Mouse (Mus musculus) MEL (cell line): ENCODE results near the gene Ripk3. TPM values are rescaled to one million over a fixed set of nuclear protein-coding genes. Genes with fewer than 3 reads are reported as not detected.

Experiments used
- DNase-seq: peaks from one replicate; pipeline ENCODE4 v3.0.0; 2011; ENCODE audit warnings: low read depth, low spot score
- H3K27ac ChIP-seq: 2 replicates; pipeline ENCODE4 v1.5.1; 2012; ENCODE audit warnings: low read depth, mild to moderate bottlenecking, control low read depth, low read length, moderate library complexity; ENCODE audit not compliant: control insufficient read depth
- H3K27me3 ChIP-seq, 2 experiments: fragments of 150-350 bp in 1 of 2; sonication (generic) in 1 of 2; 2 replicates each; pipeline ENCODE4 v1.6.1; 2012; ENCODE audit warnings: low read length in 2 of 2, mild to moderate bottlenecking in 2 of 2, improper control_type of control experiment in 1 of 2, moderate library complexity in 1 of 2; ENCODE audit not compliant: insufficient read depth in 2 of 2, control insufficient read depth in 1 of 2
- H3K36me3 ChIP-seq, 2 experiments: 2 replicates each; pipeline ENCODE4 v1.6.1; 2012 to 2014; ENCODE audit warnings: low read length in 2 of 2, improper control_type of control experiment in 1 of 2, inconsistent platforms in 1 of 2, mild to moderate bottlenecking in 1 of 2; ENCODE audit not compliant: insufficient read depth in 2 of 2, control insufficient read depth in 1 of 2
- H3K4me1 ChIP-seq, 2 experiments: fragments of 150-350 bp in 1 of 2; sonication (generic) in 1 of 2; 2 replicates each; pipeline ENCODE4 v1.6.1; 2012; ENCODE audit warnings: low read length in 2 of 2, improper control_type of control experiment in 1 of 2, mild to moderate bottlenecking in 1 of 2; ENCODE audit not compliant: insufficient read depth in 2 of 2, control insufficient read depth in 1 of 2
- H3K4me3 ChIP-seq, 2 experiments: fragments of 150-350 bp in 1 of 2; sonication (generic) in 1 of 2; 2 replicates each; pipeline ENCODE4 v1.5.1; 2012; ENCODE audit warnings: low read depth in 2 of 2, low read length in 2 of 2, mild to moderate bottlenecking in 2 of 2, moderate library complexity in 2 of 2, control low read depth in 1 of 2, improper control_type of control experiment in 1 of 2; ENCODE audit not compliant: control insufficient read depth in 1 of 2, insufficient read depth in 1 of 2
- H3K79me2 ChIP-seq: 2 replicates; pipeline ENCODE4 v1.6.1; 2012; ENCODE audit warnings: mild to moderate bottlenecking, low read length, moderate library complexity; ENCODE audit not compliant: control insufficient read depth, poor library complexity, insufficient read depth
- H3K9ac ChIP-seq: 2 replicates; pipeline ENCODE4 v1.6.1; 2012; ENCODE audit warnings: low read depth, mild to moderate bottlenecking, control low read depth, low read length, moderate library complexity; ENCODE audit not compliant: control insufficient read depth, poor library complexity, severe bottlenecking
- H3K9me3 ChIP-seq: fragments of 150-350 bp; sonication (generic); replicated peaks from 2 replicates; pipeline ENCODE4 v1.6.1; 2012; ENCODE audit warnings: mild to moderate bottlenecking, low read length, improper control_type of control experiment, moderate library complexity; ENCODE audit not compliant: insufficient read depth
- CHD2 ChIP-seq: IDR thresholded peaks from 2 replicates; pipeline ENCODE4 v1.6.1; 2011; ENCODE audit warnings: low read length, improper control_type of control experiment
- CTCF ChIP-seq, 3 experiments: IDR thresholded peaks in 2 of 3; conservative IDR thresholded peaks in 1 of 3; 2 replicates each; pipeline ENCODE4 v1.5.1; 2011 to 2012; ENCODE audit warnings: low read length in 3 of 3, low read depth in 2 of 3, mild to moderate bottlenecking in 2 of 3, improper control_type of control experiment in 1 of 3, inconsistent platforms in 1 of 3, mixed read lengths in 1 of 3, moderate library complexity in 1 of 3; ENCODE audit not compliant: control insufficient read depth in 1 of 3, insufficient read depth in 1 of 3, poor library complexity in 1 of 3, severe bottlenecking in 1 of 3
- ELF1 ChIP-seq: IDR thresholded peaks from 2 replicates; pipeline ENCODE4 v1.6.1; 2014; ENCODE audit warnings: low read depth, mild to moderate bottlenecking, inconsistent platforms, low read length, improper control_type of control experiment, moderate library complexity
- GABPA ChIP-seq: IDR thresholded peaks from 2 replicates; pipeline ENCODE4 v1.6.1; 2012; ENCODE audit warnings: low read depth, mild to moderate bottlenecking, inconsistent platforms, low read length, improper control_type of control experiment, moderate library complexity
- GATA1 ChIP-seq: IDR thresholded peaks from 2 replicates; pipeline ENCODE4 v1.6.1; 2011; ENCODE audit warnings: low read depth, low read length, improper control_type of control experiment
- HCFC1 ChIP-seq: IDR thresholded peaks from 2 replicates; pipeline ENCODE4 v1.6.1; 2012; ENCODE audit warnings: low read depth, mild to moderate bottlenecking, inconsistent platforms, low read length, improper control_type of control experiment, moderate library complexity
- JUND ChIP-seq: IDR thresholded peaks from 2 replicates; pipeline ENCODE4 v1.6.1; 2011; ENCODE audit warnings: low read depth, mild to moderate bottlenecking, improper control_type of control experiment, low read length
- MAFK ChIP-seq: IDR thresholded peaks from 2 replicates; pipeline ENCODE4 v1.6.1; 2011; ENCODE audit warnings: low read depth, mild to moderate bottlenecking, low read length, improper control_type of control experiment, borderline replicate concordance
- MYB ChIP-seq: IDR thresholded peaks from 2 replicates; pipeline ENCODE4 v1.6.1; 2011; ENCODE audit warnings: mild to moderate bottlenecking, low read depth, low read length, improper control_type of control experiment
- POLR2A ChIP-seq, 2 experiments: IDR thresholded peaks; 2 replicates each; pipeline ENCODE4 v1.6.1; 2011 to 2012; ENCODE audit warnings: low read length in 2 of 2, mild to moderate bottlenecking in 2 of 2, control low read depth in 1 of 2, improper control_type of control experiment in 1 of 2, low read depth in 1 of 2, moderate library complexity in 1 of 2; ENCODE audit not compliant: control insufficient read depth in 1 of 2, insufficient read depth in 1 of 2, poor library complexity in 1 of 2
- POLR2AphosphoS5 ChIP-seq: IDR thresholded peaks from 2 replicates; pipeline ENCODE4 v1.6.1; 2012; ENCODE audit warnings: low read depth, borderline replicate concordance, mild to moderate bottlenecking, inconsistent platforms, low read length, moderate library complexity, mixed read lengths
- RAD21 ChIP-seq: IDR thresholded peaks from 2 replicates; pipeline ENCODE4 v1.6.1; 2011; ENCODE audit warnings: mild to moderate bottlenecking, low read depth, low read length, improper control_type of control experiment
- RCOR1 ChIP-seq: IDR thresholded peaks from 2 replicates; pipeline ENCODE4 v1.6.1; 2012; ENCODE audit warnings: low read depth, mild to moderate bottlenecking, inconsistent platforms, low read length, improper control_type of control experiment
- TCF12 ChIP-seq: IDR thresholded peaks from 2 replicates; pipeline ENCODE4 v1.6.1; 2014; ENCODE audit warnings: low read depth, mild to moderate bottlenecking, inconsistent platforms, low read length, improper control_type of control experiment, moderate library complexity
- UBTF ChIP-seq: IDR thresholded peaks from 2 replicates; pipeline ENCODE4 v1.6.1; 2012; ENCODE audit warnings: low read depth, mild to moderate bottlenecking, inconsistent platforms, low read length, improper control_type of control experiment, moderate library complexity, borderline replicate concordance; ENCODE audit not compliant: insufficient read depth
- USF1 ChIP-seq: IDR thresholded peaks from 2 replicates; pipeline ENCODE4 v1.6.1; 2014; ENCODE audit warnings: low read depth, mild to moderate bottlenecking, inconsistent platforms, low read length, improper control_type of control experiment, moderate library complexity
- USF2 ChIP-seq, 2 experiments: IDR thresholded peaks; 2 replicates each; pipeline ENCODE4 v1.6.1; 2011 to 2012; ENCODE audit warnings: improper control_type of control experiment in 2 of 2, low read length in 2 of 2, borderline replicate concordance in 1 of 2, inconsistent platforms in 1 of 2, low read depth in 1 of 2, mild to moderate bottlenecking in 1 of 2; ENCODE audit not compliant: insufficient read depth in 1 of 2
- ZMIZ1 ChIP-seq: IDR thresholded peaks from 2 replicates; pipeline ENCODE4 v1.6.1; 2012; ENCODE audit warnings: low read depth, mild to moderate bottlenecking, inconsistent platforms, low read length, improper control_type of control experiment, moderate library complexity
- ZNF384 ChIP-seq: IDR thresholded peaks from 2 replicates; pipeline ENCODE4 v1.6.1; 2012; ENCODE audit warnings: low read depth, mild to moderate bottlenecking, inconsistent platforms, low read length, improper control_type of control experiment
- polyA plus RNA-seq, 2 experiments: library from polyadenylated mRNA; stranded (reverse) in 1 of 2; unstranded in 1 of 2; fragments of >175 nt in 1 of 2; fragments of >200 nt in 1 of 2; gene quantifications; 2 replicates each; pipeline versions ENCODE4 v1.2.1 to v1.2.4; 2012; ENCODE audit warnings: low replicate concordance in 2 of 2, low read depth in 1 of 2; ENCODE audit not compliant: insufficient read length in 2 of 2, insufficient read depth in 1 of 2, missing spikeins in 1 of 2
- total RNA-seq: library from RNA; depleted of rRNA; stranded (reverse); fragments of 300-350 nt; gene quantifications from 2 replicates; pipeline ENCODE4 v1.2.3, GENCODE M21; 2012

The Ripk3 gene
- total and polyA plus RNA-seq, 3 experiments: 67.1 to 124 (median 123) TPM

DNA sequence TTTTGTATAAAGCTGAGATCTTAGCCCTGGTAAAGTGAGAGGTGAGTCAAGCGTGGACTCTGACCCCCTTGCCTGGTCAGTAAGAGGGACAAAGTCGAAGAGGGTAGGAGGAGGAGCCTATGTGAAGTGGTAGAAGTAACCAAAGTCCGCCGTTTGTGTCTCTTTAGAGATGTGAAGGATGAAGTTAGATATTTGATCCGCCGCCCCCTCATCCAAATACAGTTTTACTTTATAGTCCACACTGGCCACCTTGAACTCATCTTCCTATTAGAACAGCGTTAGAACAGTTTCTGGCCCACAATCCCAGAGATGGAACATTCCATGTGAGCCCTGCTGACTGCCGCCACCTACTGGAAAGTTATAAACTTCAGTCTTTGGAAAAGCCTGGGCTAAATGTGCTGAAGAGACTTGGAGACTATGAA lies 30.3 kb downstream of the Ripk3 start, which contains the start of gene Cideb (continued):
- no peak for TF ChIP-seq MYB
- peak; percentile 52 to 75 (median 58) for TF ChIP-seq CTCF (IDR thresholded peaks at IDR 0.05 in 2 of 3, conservative IDR thresholded peaks at IDR 0.05 in 1 of 3; ENCODE audit: control insufficient read depth in 1 of 3, insufficient read depth in 1 of 3, low read depth in 2 of 3, low read length in 3 of 3, poor library complexity in 1 of 3, severe bottlenecking in 1 of 3)
- TF ChIP-seq CHD2: no peak
- TF ChIP-seq HCFC1: no peak
- no peak for TF ChIP-seq GABPA
- TF ChIP-seq MAFK: no peak
- TF ChIP-seq GATA1: no peak

DNA sequence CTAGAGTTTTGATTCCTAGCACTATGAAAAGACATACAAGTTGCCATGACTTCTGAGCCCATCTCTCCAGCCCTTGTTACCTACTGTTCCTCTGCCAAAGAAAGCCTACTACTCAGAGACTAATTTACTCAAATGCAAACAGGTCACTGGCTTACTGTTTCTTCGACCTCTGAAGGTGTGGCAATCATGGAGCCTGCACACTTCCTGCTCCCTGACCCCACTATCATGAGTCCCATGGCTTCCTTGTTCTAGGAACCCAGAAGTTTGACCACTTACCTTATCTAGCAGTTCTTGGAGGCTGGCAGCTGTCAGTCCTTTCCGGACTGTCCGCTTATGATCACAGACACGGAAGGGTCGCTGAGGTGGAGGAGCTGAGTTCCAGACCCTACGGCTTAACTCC lies 31.1 kb downstream of the Ripk3 start:
- H3K9me3 ChIP-seq: no peaks in the 10 kb centered on the region
- no peak overlapping the region for H3K9ac ChIP-seq
- H3K36me3 ChIP-seq: peaks cover 0 to 2% of the 10 kb centered on the region in 2 experiments; a peak in 2 of 4 replicates
- no peaks in the 10 kb centered on the region for H3K4me1 ChIP-seq
- no peaks in the 10 kb centered on the region for H3K27me3 ChIP-seq
- no peak overlapping the region for H3K27ac ChIP-seq
- no peak for DNase-seq
- TF ChIP-seq POLR2A (IDR thresholded peaks at IDR 0.05; ENCODE audit: control insufficient read depth in 1 of 2, insufficient read depth in 1 of 2, low read depth in 1 of 2, low read length in 2 of 2, poor library complexity in 1 of 2) (peak in 1 of 2 experiments; percentile 42; a peak in 1 of 4 replicates), RAD21 (no peak)
- H3K4me3 ChIP-seq: no peak overlapping the region
- no peaks in the 10 kb centered on the region for H3K79me2 ChIP-seq

DNA sequence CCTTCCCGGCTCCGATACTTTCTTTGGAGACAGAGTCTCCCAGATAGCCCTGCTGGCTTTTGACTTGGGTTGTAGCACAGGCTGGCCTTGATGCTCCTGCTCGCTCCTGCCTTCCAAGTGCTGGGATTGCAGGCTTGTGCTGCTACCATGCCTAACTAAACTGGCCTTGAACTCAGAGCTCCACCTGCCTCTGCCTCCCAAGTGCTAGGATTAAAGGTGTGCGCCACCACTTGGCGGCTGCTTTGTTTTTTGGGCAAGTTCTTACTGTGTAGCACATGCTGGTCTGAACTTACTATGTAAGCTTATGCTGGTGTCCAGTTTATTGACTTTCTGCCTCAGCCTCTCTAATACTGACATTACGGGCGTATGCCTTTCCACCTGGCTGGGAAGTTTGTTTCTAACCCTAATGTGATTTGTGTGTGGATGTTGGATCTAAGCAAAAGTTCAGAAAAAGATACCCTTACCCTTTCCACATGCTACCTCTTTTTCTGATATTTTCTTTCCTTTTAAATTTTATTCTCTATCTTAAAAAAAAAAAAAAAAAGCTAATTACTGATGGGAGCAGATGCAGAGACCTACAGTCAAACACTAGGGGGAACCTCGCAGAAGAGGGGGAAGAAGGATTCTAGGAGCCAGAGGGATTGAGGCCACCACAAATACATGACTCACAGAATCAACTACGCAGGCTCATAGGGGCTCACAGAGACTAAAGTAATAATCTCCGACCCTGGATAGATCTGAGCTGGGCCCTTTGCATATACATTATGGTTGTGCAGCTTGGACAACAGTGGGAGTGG lies 41.4 kb downstream of the Ripk3 start:
- H3K4me3 ChIP-seq: peak overlapping the region; percentile 94 to 99
- H3K36me3 ChIP-seq: peaks cover 10 to 23% of the 10 kb centered on the region in 2 experiments; a peak in 3 of 4 replicates
- H3K9ac ChIP-seq: peak overlapping the region; percentile 97
- TF ChIP-seq RCOR1 (no peak), ZMIZ1 (no peak), ZNF384 (peak; percentile 47; the same call in 1 of the 2 replicates), ELF1 (no peak), JUND (no peak), CTCF (IDR thresholded peaks at IDR 0.05 in 2 of 3, conservative IDR thresholded peaks at IDR 0.05 in 1 of 3; ENCODE audit: control insufficient read depth in 1 of 3, insufficient read depth in 1 of 3, low read depth in 2 of 3, low read length in 3 of 3, poor library complexity in 1 of 3, severe bottlenecking in 1 of 3) (peak in 1 of 3 experiments; percentile 10; a peak in 1 of 6 replicates), TCF12 (no peak), RAD21 (no peak), USF2 (IDR thresholded peaks at IDR 0.05; ENCODE audit: borderline replicate concordance in 1 of 2, insufficient read depth in 1 of 2, low read depth in 1 of 2, low read length in 2 of 2) (no peak), USF1 (no peak), POLR2A (IDR thresholded peaks at IDR 0.05; ENCODE audit: control insufficient read depth in 1 of 2, insufficient read depth in 1 of 2, low read depth in 1 of 2, low read length in 2 of 2, poor library complexity in 1 of 2) (no peak), POLR2AphosphoS5 (no peak), UBTF (no peak)
- no peaks in the 10 kb centered on the region for H3K9me3 ChIP-seq
- no peaks in the 10 kb centered on the region for H3K27me3 ChIP-seq
- H3K4me1 ChIP-seq: peaks cover 3 to 18% of the 10 kb centered on the region in 2 experiments; a peak in 2 of 4 replicates
- DNase-seq: peak; percentile 32
- H3K79me2 ChIP-seq: peaks cover 22% of the 10 kb centered on the region
- H3K27ac ChIP-seq: no peak overlapping the region
